Mouse (Mus musculus): ENCODE data around the gene Ank2. TPM values are rescaled to one million over a fixed set of nuclear protein-coding genes. Genes with fewer than 3 reads are reported as not detected.
A peak's percentile ranks its signal among the peaks of the same experiment; 100 is the strongest.

Gene Ank2
- 2.5 and 5.8 TPM in 2 replicates for polyA plus RNA-seq (2012; rRNA removed)

DNA sequence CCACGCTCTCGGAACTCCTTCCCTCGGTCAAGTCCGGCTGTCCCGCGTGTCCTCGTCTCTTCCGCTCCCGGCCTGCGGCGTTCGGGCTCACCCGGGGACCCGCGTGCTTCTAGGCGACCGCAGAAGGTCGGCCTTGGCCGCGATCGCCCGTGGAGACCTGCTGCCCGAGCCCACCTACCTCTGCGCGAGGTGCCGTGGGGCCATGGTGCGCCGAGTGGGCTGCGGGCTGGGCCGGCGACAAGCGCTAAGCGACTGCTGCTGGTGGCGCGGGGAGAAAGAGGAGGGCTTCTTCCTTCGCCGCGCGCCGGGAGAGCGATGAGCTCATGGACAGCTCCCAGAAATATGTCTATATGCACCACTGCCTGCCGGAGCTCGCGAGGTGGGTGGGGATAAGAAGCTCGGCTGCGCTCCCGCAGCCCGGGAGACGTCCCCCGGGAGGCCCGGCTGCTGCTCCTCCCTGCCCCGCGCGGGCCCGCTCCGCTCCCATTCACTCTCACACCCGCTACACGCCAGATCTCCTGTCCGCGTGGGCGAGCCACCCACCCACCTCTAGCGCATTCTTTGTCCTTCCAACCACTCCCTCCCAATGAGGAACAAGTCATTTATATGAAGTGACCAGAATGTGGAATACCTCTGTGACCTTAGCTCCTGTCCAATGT lies at the start of gene Ank2:
Ank2 (minus strand) TSS at position 609 of the 659 bp plus-strand sequence.
- peaks cover 3% of the 10 kb centered on the region for H3K4me1 ChIP-seq (ENCODE audit: control insufficient read depth, insufficient read depth, low read length)
- WGBS: under 1% methylated on average over 61 of the region's 62 CpGs
- no peak for DNase-seq

DNA sequence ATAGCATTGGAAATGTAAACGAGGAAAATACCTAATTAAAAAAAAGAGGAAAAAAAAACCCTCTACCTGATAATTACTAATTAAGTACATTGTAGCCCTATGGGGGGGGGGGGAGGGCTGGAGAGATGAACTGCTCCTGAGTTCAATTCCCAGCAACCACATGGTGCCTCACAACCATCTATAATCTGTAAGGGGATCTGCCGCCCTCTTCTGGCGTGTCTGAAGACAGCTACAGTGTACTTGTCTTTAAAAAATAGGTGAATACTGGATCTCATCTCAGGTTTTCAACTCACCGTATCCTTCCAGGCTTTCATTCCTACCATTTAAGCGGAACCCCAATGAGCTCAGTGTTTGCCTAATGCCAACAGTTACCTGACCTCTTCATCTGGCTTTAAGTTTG lies 48.7 kb upstream of the Ank2 start:
- no peak for DNase-seq
- Histone ChIP-seq H3K4me3 (replicated peaks; ENCODE audit: extremely low read depth, low read depth, low read length) (no peak overlapping the region), H3K4me1 (ENCODE audit: control insufficient read depth, insufficient read depth, low read length) (peaks cover 2% of the 10 kb centered on the region; the same call in 1 of the 2 replicates)
- WGBS: 55% methylated on average over 5 of the region's 5 CpGs
- TF ChIP-seq CTCF (IDR thresholded peaks at IDR 0.05; ENCODE audit: insufficient read depth, low read length) (no peak), POLR2A (IDR thresholded peaks at IDR 0.05; ENCODE audit: borderline replicate concordance, extremely low read depth, low read depth, low read length) (no peak)

More for the DNA sequence above, at the start of gene Ank2:
- peak within 1 kb of the TSS; percentile 39 for H3K4me3 ChIP-seq (replicated peaks; ENCODE audit: extremely low read depth, low read depth, low read length)
- no peak for TF ChIP-seq CTCF (IDR thresholded peaks at IDR 0.05; ENCODE audit: insufficient read depth, low read length)
- no peak for TF ChIP-seq POLR2A (IDR thresholded peaks at IDR 0.05; ENCODE audit: borderline replicate concordance, extremely low read depth, low read depth, low read length)

DNA sequence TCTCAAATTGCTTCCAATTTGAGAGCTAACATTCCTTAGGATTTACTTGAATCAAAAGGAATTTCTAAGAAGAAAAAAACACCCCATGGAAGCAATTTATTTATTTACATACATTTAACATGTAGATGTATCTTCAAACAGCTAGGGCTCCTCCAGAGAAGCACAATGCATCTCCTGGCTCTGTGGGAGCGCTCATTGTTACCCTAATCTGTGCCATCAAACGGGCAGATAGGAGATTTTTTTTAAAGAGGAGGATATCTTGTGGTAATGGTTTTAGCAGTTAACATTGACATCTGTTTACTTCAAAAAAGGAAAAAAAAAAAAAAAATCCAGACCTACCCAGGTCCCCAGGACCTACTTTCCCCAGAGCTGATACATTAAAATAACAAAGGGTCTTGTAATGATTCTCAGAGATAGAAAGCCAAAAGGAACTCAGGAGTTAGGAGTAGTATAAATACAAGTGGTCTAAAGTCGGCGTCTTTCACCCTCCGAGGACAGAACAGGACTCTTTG lies 45.5 kb upstream of the Ank2 start:
- no peak for DNase-seq
- no peaks in the 10 kb centered on the region for H3K4me1 ChIP-seq (ENCODE audit: control insufficient read depth, insufficient read depth, low read length)
- TF ChIP-seq CTCF (IDR thresholded peaks at IDR 0.05; ENCODE audit: insufficient read depth, low read length) (no peak), POLR2A (IDR thresholded peaks at IDR 0.05; ENCODE audit: borderline replicate concordance, extremely low read depth, low read depth, low read length) (no peak)
- WGBS: 45% methylated on average over 5 of the region's 5 CpGs
- no peak overlapping the region for H3K4me3 ChIP-seq (replicated peaks; ENCODE audit: extremely low read depth, low read depth, low read length)

DNA sequence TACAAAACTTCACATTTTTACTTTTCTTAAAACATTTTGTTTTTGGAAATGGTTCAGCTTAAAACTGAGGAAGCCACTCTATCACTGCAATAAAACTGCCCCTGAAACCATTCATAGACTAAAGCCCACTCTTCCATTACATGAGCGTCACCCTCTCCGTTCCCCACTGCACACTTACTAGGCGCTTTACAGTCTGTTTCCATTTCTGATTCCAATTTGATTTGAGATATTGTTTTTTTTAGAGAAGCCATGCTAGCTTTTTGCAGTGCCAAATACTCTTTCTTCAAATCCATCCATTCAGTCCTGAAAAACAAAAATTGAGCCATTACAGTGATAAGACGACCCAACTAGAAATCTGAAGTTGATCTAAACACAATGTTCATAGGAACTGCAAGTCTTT lies 44.8 kb upstream of the Ank2 start:
- Histone ChIP-seq H3K4me1 (ENCODE audit: control insufficient read depth, insufficient read depth, low read length) (no peaks in the 10 kb centered on the region), H3K4me3 (replicated peaks; ENCODE audit: extremely low read depth, low read depth, low read length) (no peak overlapping the region)
- no peak for DNase-seq
- no peak for TF ChIP-seq CTCF (IDR thresholded peaks at IDR 0.05; ENCODE audit: insufficient read depth, low read length)
- no peak for TF ChIP-seq POLR2A (IDR thresholded peaks at IDR 0.05; ENCODE audit: borderline replicate concordance, extremely low read depth, low read depth, low read length)
- 88% methylated on average over 4 of the region's 4 CpGs for WGBS

DNA sequence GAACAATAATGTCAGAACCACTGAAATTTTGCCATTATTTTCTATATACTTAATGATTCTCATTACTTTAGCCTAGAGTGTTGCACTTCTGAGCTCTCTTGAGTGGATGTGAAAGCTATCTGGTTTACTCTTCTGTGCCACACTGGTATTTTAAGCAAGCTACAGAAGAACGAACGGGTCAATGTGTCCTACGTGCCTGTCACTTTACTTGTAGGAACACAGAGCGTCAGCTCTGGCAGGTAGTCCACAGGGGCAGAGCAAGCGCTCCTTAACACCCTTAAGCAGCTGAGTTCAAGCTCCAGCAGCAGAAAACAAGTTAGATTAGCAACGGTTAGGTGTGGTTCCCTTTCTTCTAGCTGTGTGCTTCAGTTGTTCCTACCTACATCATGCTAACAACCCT lies 40.0 kb upstream of the Ank2 start:
- WGBS: 79% methylated on average over 6 of the region's 6 CpGs
- TF ChIP-seq CTCF (IDR thresholded peaks at IDR 0.05; ENCODE audit: insufficient read depth, low read length): no peak
- no peak for TF ChIP-seq POLR2A (IDR thresholded peaks at IDR 0.05; ENCODE audit: borderline replicate concordance, extremely low read depth, low read depth, low read length)
- no peak overlapping the region for H3K4me3 ChIP-seq (replicated peaks; ENCODE audit: extremely low read depth, low read depth, low read length)
- H3K4me1 ChIP-seq (ENCODE audit: control insufficient read depth, insufficient read depth, low read length): no peaks in the 10 kb centered on the region
- DNase-seq: no peak

- 19% methylated on average over 4 of the region's 4 CpGs for WGBS
- no peak for DNase-seq
- TF ChIP-seq CTCF (IDR thresholded peaks at IDR 0.05; ENCODE audit: insufficient read depth, low read length) (no peak), POLR2A (IDR thresholded peaks at IDR 0.05; ENCODE audit: borderline replicate concordance, extremely low read depth, low read depth, low read length) (no peak)
- no peak overlapping the region for H3K4me3 ChIP-seq (replicated peaks; ENCODE audit: extremely low read depth, low read depth, low read length)
- peaks cover 2% of the 10 kb centered on the region; the same call in 1 of the 2 replicates for H3K4me1 ChIP-seq (ENCODE audit: control insufficient read depth, insufficient read depth, low read length)
Measured at GRCm38 (mm10) chr3:127530293-127530692, 31.1 kb upstream of the Ank2 start.

DNA sequence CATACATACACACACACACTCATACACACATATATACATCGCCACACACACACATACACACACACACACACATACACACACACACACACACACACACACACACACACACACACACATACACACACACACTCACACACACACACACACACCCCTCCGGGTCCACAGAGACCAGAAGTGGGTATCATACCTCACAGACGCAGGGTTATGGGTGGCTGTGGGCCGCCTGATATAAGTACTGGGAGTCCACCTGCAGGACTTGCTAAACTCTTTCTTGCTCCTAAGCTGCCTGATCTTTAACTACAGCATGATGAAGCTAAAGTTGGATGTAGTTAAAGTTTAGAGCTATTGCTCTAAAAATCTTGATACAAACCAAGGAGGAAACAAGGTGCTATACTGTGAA lies 30.7 kb upstream of the Ank2 start:
- 74% methylated on average over 4 of the region's 4 CpGs for WGBS
- no peak for DNase-seq
- TF ChIP-seq CTCF (IDR thresholded peaks at IDR 0.05; ENCODE audit: insufficient read depth, low read length) (no peak), POLR2A (IDR thresholded peaks at IDR 0.05; ENCODE audit: borderline replicate concordance, extremely low read depth, low read depth, low read length) (no peak)
- Histone ChIP-seq H3K4me1 (ENCODE audit: control insufficient read depth, insufficient read depth, low read length) (peaks cover 2% of the 10 kb centered on the region; the same call in 1 of the 2 replicates), H3K4me3 (replicated peaks; ENCODE audit: extremely low read depth, low read depth, low read length) (no peak overlapping the region)

GRCm38 (mm10) chr3:127529210-127529609 lies 30.1 kb upstream of the Ank2 start:
- Histone ChIP-seq H3K4me1 (ENCODE audit: control insufficient read depth, insufficient read depth, low read length) (peaks cover 2% of the 10 kb centered on the region; the same call in 1 of the 2 replicates), H3K4me3 (replicated peaks; ENCODE audit: extremely low read depth, low read depth, low read length) (no peak overlapping the region)
- 42% methylated on average over 3 of the region's 3 CpGs for WGBS
- DNase-seq: no peak
- no peak for TF ChIP-seq CTCF (IDR thresholded peaks at IDR 0.05; ENCODE audit: insufficient read depth, low read length)
- no peak for TF ChIP-seq POLR2A (IDR thresholded peaks at IDR 0.05; ENCODE audit: borderline replicate concordance, extremely low read depth, low read depth, low read length)

DNA sequence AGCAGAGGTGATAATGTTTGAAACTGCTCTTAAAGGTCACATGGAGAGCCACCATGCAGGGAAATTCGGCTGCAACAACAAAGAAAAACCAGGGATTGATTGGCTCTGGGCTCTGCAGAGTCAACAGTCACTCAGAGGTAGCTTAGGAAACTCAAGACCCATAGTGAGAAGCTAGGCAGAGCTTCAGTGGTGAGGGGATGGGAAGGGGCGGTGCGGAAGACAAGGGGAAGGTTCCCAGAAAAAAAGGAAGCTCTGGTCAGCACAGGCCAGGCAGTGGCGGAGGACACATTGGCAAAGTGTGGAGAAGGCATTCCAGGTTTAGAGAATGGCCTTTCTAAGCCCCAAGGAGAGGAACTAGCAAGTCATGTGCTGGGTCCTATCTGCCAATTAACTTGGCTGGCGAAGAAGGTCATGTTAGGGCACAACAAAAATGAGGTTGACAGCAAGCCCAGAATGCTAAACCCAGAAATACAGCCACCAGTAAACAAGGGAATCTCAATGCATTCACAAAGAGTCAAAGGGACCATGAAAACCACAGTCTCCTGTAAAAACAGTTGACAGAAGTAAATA lies 28.4 kb upstream of the Ank2 start:
- peaks cover 2% of the 10 kb centered on the region; the same call in 1 of the 2 replicates for H3K4me1 ChIP-seq (ENCODE audit: control insufficient read depth, insufficient read depth, low read length)
- H3K4me3 ChIP-seq (replicated peaks; ENCODE audit: extremely low read depth, low read depth, low read length): no peak overlapping the region
- TF ChIP-seq POLR2A (IDR thresholded peaks at IDR 0.05; ENCODE audit: borderline replicate concordance, extremely low read depth, low read depth, low read length) (no peak), CTCF (IDR thresholded peaks at IDR 0.05; ENCODE audit: insufficient read depth, low read length) (no peak)
- 71% methylated on average over 5 of the region's 5 CpGs for WGBS
- no peak for DNase-seq
